Mouse (Mus musculus) embryonic facial prominence, embryonic 15.5 days (tissue): ENCODE results near the gene Cnrip1. TPM values are rescaled to one million over a fixed set of nuclear protein-coding genes. Genes with fewer than 3 reads are reported as not detected.
"Not testable (repeated sequence)": the region's sequence is repeated elsewhere in the genome, so short reads cannot be mapped to it uniquely, and the experiment has no call there.

ENCODE experiments used
- ATAC-seq: fragments of 200-750 bp; cut with Nextera tagmentation; 2 replicates; pipeline ENCODE4 v1.8.0; 2017; ENCODE audit warnings: low read depth, moderate TSS enrichment; ENCODE audit not compliant: insufficient number of reproducible peaks, low FRiP score, low TSS enrichment
- H3K27ac ChIP-seq: fragments of 300-500 bp; sonication (generic); replicated peaks from 2 replicates; pipeline ENCODE4 v1.5.1; 2015; ENCODE audit warnings: mild to moderate bottlenecking, inconsistent platforms
- H3K27me3 ChIP-seq: fragments of 300-500 bp; sonication (generic); 2 replicates; pipeline ENCODE4 v1.6.1; 2015; ENCODE audit warnings: inconsistent platforms
- H3K36me3 ChIP-seq: fragments of 300-500 bp; sonication (generic); 2 replicates; pipeline ENCODE4 v1.6.1; 2015; ENCODE audit warnings: mild to moderate bottlenecking, inconsistent platforms
- H3K4me1 ChIP-seq: fragments of 300-500 bp; sonication (generic); 2 replicates; pipeline ENCODE4 v1.6.1; 2015; ENCODE audit warnings: inconsistent platforms
- H3K4me2 ChIP-seq: fragments of 300-500 bp; sonication (generic); replicated peaks from 2 replicates; pipeline ENCODE4 v1.6.1; 2015; ENCODE audit warnings: mild to moderate bottlenecking, inconsistent platforms
- H3K4me3 ChIP-seq: fragments of 300-500 bp; sonication (generic); replicated peaks from 2 replicates; pipeline ENCODE4 v1.5.1; 2015; ENCODE audit warnings: mild to moderate bottlenecking, inconsistent platforms
- H3K9ac ChIP-seq: fragments of 300-500 bp; sonication (generic); 2 replicates; pipeline ENCODE4 v1.6.1; 2015; ENCODE audit warnings: inconsistent platforms
- H3K9me3 ChIP-seq: fragments of 300-500 bp; sonication (generic); replicated peaks from 2 replicates; pipeline ENCODE4 v1.6.1; 2016; ENCODE audit warnings: inconsistent platforms
- WGBS: fragments of 180-500 bp; shearing (Covaris S2); methylation state at CpG from one replicate; pipeline ENCODE4 v1.1.7; 2015; 5-methylcytosine and 5-hydroxymethylcytosine counted together
- polyA plus RNA-seq: library from polyadenylated mRNA; unstranded; fragments of >200 nt; fragmentation: Nextera tagmentation; extraction: Ambion mirVana; gene quantifications from 2 replicates; pipeline ENCODE4 v1.2.1, GENCODE M21; 2015

Gene Cnrip1
- polyA plus RNA-seq, 1 experiment from 2014 or later = 36.0 TPM

GRCm38 (mm10) chr11:17023984-17024383 lies 27.4 kb upstream of the Cnrip1 start:
- no peaks in the 10 kb centered on the region for H3K27me3 ChIP-seq
- H3K4me3 ChIP-seq = no peak overlapping the region
- H3K27ac ChIP-seq = no peak overlapping the region
- no peak for ATAC-seq
- H3K36me3 ChIP-seq = no peaks in the 10 kb centered on the region
- H3K4me2 ChIP-seq = no peak overlapping the region
- H3K9me3 ChIP-seq = 0 out of 2 replicates have a peak, but pooled peaks cover 1% of the 10 kb centered on the region
- H3K4me1 ChIP-seq = no peaks in the 10 kb centered on the region
- 78% methylated on average over 3 of the region's 3 CpGs for WGBS
- no peak overlapping the region for H3K9ac ChIP-seq

- no peak overlapping the region for H3K27ac ChIP-seq
- H3K4me2 ChIP-seq = no peak overlapping the region
- H3K9me3 ChIP-seq = no peaks in the 10 kb centered on the region
- no peak overlapping the region for H3K9ac ChIP-seq
- 85% methylated on average over 2 of the region's 2 CpGs for WGBS
- H3K27me3 ChIP-seq = no peaks in the 10 kb centered on the region
- ATAC-seq = no peak
- H3K4me3 ChIP-seq = no peak overlapping the region
- H3K36me3 ChIP-seq = no peaks in the 10 kb centered on the region
- no peaks in the 10 kb centered on the region for H3K4me1 ChIP-seq
Measured at GRCm38 (mm10) chr11:17045806-17046205, 5.6 kb upstream of the Cnrip1 start.

DNA sequence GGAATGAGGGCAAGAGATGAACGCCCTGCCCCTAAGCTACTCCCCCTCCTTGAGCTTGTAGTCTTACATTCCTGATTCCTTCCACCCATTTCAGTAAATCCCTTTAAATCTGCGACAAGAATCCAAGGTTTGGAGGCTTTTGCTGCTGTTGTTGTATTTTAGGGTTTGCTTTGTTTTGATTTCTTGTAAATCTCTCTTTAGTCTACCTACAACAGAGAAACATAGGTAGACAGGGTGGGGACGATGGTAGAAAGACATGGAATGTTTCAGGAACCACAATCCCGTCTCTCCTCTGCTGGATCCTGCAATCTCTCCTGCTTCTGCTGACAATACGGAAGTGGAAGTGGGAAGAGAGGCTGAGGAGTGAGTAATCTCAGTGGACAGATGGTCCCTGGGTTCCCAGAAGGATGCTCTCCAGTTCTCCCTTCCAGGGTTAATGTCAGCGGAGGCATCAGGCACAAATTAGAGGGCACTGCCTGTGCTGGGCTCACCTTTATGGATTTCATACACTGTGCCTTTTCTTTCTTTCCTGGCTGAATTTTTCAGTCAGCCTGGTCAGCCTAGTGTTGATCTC lies 1.2 kb downstream of the Cnrip1 start:
- no peak for ATAC-seq
- Histone ChIP-seq H3K36me3 (no peaks in the 10 kb centered on the region), H3K4me3 (peak overlapping the region; percentile 55), H3K27me3 (no peaks in the 10 kb centered on the region), H3K9me3 (no peaks in the 10 kb centered on the region), H3K27ac (peak overlapping the region; percentile 74), H3K4me1 (peaks cover 4% of the 10 kb centered on the region; the same call in 1 of the 2 replicates), H3K4me2 (peak overlapping the region; percentile 72), H3K9ac (peak overlapping the region; percentile 46)
- 9% methylated on average over 6 of the region's 6 CpGs for WGBS

GRCm38 (mm10) chr11:17069360-17069759 lies 18.0 kb downstream of the Cnrip1 start:
- not testable (repeated sequence) for ATAC-seq, H3K4me1 ChIP-seq, H3K36me3 ChIP-seq, H3K9me3 ChIP-seq, H3K27ac ChIP-seq, H3K27me3 ChIP-seq, H3K9ac ChIP-seq, H3K4me2 ChIP-seq, H3K4me3 ChIP-seq
- 97% methylated on average over 2 of the region's 2 CpGs for WGBS

DNA sequence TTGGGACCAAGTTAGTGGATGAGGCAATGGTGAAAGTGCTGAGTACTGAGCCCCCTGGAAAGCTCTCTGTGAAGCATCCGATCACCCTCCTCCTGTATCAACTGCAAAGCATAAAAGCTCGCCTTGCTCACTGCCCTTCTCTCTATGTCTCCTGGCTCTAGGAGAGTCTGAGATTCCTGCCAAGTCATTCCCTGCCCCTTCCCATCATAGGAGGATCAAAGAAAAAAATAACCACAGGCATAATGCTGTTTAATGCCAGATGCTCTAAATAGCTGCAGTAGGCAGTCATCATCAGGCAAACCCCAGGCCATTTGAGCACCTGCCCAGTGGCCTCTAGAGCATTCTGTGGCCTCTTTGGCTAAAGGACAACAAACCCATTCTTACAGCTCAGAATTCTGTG lies 24.3 kb downstream of the Cnrip1 start:
- no peak overlapping the region for H3K4me2 ChIP-seq
- H3K27ac ChIP-seq = no peak overlapping the region
- H3K9ac ChIP-seq = no peak overlapping the region
- H3K4me3 ChIP-seq = no peak overlapping the region
- no peaks in the 10 kb centered on the region for H3K36me3 ChIP-seq
- no peaks in the 10 kb centered on the region for H3K9me3 ChIP-seq
- 71% methylated on average over 2 of the region's 2 CpGs for WGBS
- ATAC-seq = no peak
- no peaks in the 10 kb centered on the region for H3K27me3 ChIP-seq
- no peaks in the 10 kb centered on the region for H3K4me1 ChIP-seq

DNA sequence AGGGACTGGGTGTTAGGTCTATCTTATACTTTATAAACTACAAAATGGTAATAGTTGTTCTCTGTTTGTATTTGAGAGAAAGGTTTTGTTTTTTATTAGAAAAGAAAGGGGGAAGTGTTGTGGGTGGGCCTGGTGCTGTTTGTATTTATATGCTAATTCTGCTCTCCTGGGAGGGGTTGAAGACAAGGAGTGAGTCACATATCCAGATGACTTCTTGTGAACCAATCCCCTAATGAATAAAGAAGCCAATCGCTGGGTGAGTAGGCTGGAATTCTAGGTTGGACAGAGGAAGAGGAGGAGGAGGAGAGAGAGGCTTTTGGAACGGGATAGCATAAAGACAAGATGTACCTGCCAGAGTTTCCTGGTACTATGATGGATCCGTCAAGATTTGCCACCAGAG lies 30.7 kb downstream of the Cnrip1 start:
- 0 out of 2 replicates have a peak, but pooled peaks cover 10% of the 10 kb centered on the region for H3K4me1 ChIP-seq
- no peak overlapping the region for H3K4me2 ChIP-seq
- no peak for ATAC-seq
- H3K9ac ChIP-seq = no peak overlapping the region
- 49% methylated on average over 3 of the region's 3 CpGs for WGBS
- no peaks in the 10 kb centered on the region for H3K27me3 ChIP-seq
- H3K9me3 ChIP-seq = no peaks in the 10 kb centered on the region
- H3K4me3 ChIP-seq = no peak overlapping the region
- no peaks in the 10 kb centered on the region for H3K36me3 ChIP-seq
- H3K27ac ChIP-seq = no peak overlapping the region

- Histone ChIP-seq H3K4me2 (no peak overlapping the region), H3K9me3 (no peaks in the 10 kb centered on the region), H3K4me1 (0 out of 2 replicates have a peak, but pooled peaks cover 10% of the 10 kb centered on the region), H3K27ac (no peak overlapping the region), H3K27me3 (no peaks in the 10 kb centered on the region), H3K9ac (no peak overlapping the region), H3K36me3 (no peaks in the 10 kb centered on the region), H3K4me3 (no peak overlapping the region)
- 47% methylated on average over 2 of the region's 2 CpGs for WGBS
- no peak for ATAC-seq
Measured at GRCm38 (mm10) chr11:17082953-17083352, 31.6 kb downstream of the Cnrip1 start.

GRCm38 (mm10) chr11:17083455-17083854 lies 32.1 kb downstream of the Cnrip1 start:
- WGBS = 76% methylated on average over 3 of the region's 3 CpGs

DNA sequence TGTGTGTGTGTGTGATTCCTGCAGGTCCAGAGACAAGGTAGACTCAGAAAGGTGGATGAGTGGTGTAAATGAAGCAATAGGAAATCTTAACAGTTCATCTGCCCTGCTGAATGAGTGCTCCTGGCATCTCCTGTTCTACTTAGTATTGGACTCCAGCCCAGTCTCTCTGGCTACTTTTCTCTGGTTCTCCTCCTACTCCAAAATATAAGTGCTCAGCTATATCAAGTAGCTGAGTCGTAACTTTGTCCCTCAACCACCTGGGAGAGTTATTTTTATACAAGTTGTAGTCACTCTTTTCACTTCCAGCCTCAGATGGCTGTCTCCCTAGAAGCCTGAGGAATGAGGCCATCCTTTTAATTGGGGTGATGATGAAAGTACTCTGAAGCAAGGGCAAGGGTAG lies 32.5 kb downstream of the Cnrip1 start:
- H3K9ac ChIP-seq = no peak overlapping the region
- no peak overlapping the region for H3K4me2 ChIP-seq
- no peaks in the 10 kb centered on the region for H3K27me3 ChIP-seq
- H3K4me3 ChIP-seq = no peak overlapping the region
- WGBS = 25% methylated on average over 1 of the region's 1 CpGs
- H3K27ac ChIP-seq = 0 out of 2 replicates have a peak overlapping the region, but pooled peaks have one; percentile 34
- H3K36me3 ChIP-seq = no peaks in the 10 kb centered on the region
- H3K4me1 ChIP-seq = 0 out of 2 replicates have a peak, but pooled peaks cover 10% of the 10 kb centered on the region
- H3K9me3 ChIP-seq = no peaks in the 10 kb centered on the region
- no peak for ATAC-seq

More at GRCm38 (mm10) chr11:17083455-17083854, 32.1 kb downstream of the Cnrip1 start:
- Histone ChIP-seq H3K9ac (no peak overlapping the region), H3K27me3 (no peaks in the 10 kb centered on the region), H3K27ac (0 out of 2 replicates have a peak overlapping the region, but pooled peaks have one; percentile 34), H3K9me3 (no peaks in the 10 kb centered on the region), H3K4me2 (no peak overlapping the region), H3K4me3 (no peak overlapping the region), H3K4me1 (0 out of 2 replicates have a peak, but pooled peaks cover 10% of the 10 kb centered on the region), H3K36me3 (no peaks in the 10 kb centered on the region)
- ATAC-seq = no peak

DNA sequence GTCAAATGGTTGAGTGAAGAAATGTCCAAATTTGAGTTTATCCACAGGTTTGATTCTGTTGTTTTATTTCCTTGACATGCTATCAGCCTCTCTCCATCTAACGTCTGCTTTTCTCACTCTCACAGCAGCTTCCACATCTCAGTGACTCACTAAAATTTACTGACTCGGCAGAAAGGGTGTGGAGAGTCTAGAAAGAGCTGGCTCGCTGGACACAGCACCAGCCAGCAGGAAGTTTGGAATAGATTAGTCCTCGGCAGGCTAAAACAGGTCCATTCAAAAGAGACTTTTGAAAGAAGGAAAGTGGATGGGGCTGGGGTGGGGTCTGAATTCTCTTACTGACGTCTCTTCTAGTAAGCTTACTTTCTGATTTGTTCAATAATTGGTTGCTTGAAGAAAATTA lies 34.7 kb downstream of the Cnrip1 start:
- no peaks in the 10 kb centered on the region for H3K27me3 ChIP-seq
- no peak overlapping the region for H3K4me3 ChIP-seq
- H3K27ac ChIP-seq = no peak overlapping the region
- H3K9me3 ChIP-seq = no peaks in the 10 kb centered on the region
- ATAC-seq = no peak
- H3K4me2 ChIP-seq = no peak overlapping the region
- H3K9ac ChIP-seq = no peak overlapping the region
- 0 out of 2 replicates have a peak, but pooled peaks cover 10% of the 10 kb centered on the region for H3K4me1 ChIP-seq
- no peaks in the 10 kb centered on the region for H3K36me3 ChIP-seq
- 17% methylated on average over 5 of the region's 5 CpGs for WGBS

DNA sequence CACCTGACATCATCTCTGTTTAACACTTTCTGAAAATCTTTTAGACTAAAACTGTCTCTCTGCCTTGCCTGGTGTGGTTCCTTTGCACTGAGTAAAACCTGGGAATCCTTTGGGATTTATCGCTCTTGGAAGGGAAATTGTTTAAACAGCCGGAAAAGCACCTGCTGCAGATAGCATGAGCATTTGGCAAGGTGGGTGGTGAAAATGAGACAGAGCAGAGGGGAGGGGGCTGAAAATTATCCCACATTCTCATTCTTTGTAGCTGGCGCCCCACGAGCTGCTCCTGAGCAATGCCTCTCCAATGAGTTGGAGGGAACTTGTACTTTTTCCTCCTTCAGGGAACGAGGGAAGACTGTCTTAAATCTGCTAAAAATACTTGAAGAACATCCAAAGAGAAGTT lies 55.5 kb downstream of the Cnrip1 start:
- H3K4me1 ChIP-seq = no peaks in the 10 kb centered on the region
- H3K4me2 ChIP-seq = no peak overlapping the region

GRCm38 (mm10) chr11:17107359-17107758 lies 56.0 kb downstream of the Cnrip1 start:
- Histone ChIP-seq H3K36me3 (no peaks in the 10 kb centered on the region), H3K9ac (no peak overlapping the region), H3K4me2 (no peak overlapping the region), H3K4me3 (no peak overlapping the region), H3K27me3 (no peaks in the 10 kb centered on the region), H3K9me3 (no peaks in the 10 kb centered on the region), H3K27ac (no peak overlapping the region), H3K4me1 (no peaks in the 10 kb centered on the region)
- 48% methylated on average over 6 of the region's 6 CpGs for WGBS
- ATAC-seq = no peak

More for the DNA sequence above, 55.5 kb downstream of the Cnrip1 start:
- Histone ChIP-seq H3K4me3 (no peak overlapping the region), H3K27ac (no peak overlapping the region), H3K27me3 (no peaks in the 10 kb centered on the region), H3K9me3 (no peaks in the 10 kb centered on the region), H3K36me3 (no peaks in the 10 kb centered on the region), H3K9ac (no peak overlapping the region)
- WGBS = 65% methylated on average over 5 of the region's 5 CpGs
- no peak for ATAC-seq
